Mouse (Mus musculus) embryonic fibroblast, embryonic 13.5 days (primary cell): Measurements from ENCODE around the gene Gtf3c5.

Experiments
- CTCF ChIP-seq: IDR thresholded peaks from 2 replicates; pipeline ENCODE4 v1.5.1; 2011; ENCODE audit warnings: mild to moderate bottlenecking, control low read depth, low read length, moderate library complexity, borderline replicate concordance; ENCODE audit not compliant: insufficient read depth
- POLR2A ChIP-seq: IDR thresholded peaks from 2 replicates; pipeline ENCODE4 v1.6.1; 2011; ENCODE audit warnings: low read depth, mild to moderate bottlenecking, control low read depth, low read length, moderate library complexity

DNA sequence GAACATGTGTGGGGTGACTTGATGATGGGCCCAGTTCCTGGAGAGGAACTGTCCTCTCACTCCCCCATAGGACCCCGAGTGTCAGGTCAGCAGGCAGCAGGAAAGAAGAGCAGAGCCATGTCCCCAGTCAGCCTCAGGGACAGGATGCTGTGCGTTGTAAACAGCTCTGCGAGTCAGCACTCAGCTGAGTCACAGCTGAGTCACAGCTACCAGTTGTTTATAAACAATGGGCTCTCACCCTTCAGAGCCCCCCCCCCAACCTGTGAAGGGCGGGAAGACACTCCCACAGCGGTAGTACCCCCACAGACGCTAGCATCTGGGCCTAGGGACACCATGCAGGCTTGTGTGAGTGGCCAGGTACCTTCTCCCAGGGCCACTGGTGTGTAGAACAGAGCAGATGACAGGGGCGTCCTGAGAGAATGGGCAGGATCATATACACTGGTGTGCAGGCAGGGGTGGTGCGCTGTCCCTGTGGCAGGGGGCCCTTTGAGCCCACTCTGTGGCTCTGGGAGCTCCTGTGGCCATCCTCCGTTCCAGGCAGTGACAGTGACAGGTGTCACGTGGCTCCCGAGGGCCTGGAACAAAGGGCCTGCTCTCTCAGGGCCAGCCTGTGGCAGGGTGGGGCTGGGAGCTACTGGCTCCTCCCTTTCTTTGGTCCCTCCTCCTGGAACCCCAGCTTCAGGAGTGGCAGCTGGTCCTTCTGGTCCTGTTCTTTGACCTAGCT, 58.2 kb downstream of the Gtf3c5 start:
- TF ChIP-seq CTCF = no peak
- TF ChIP-seq POLR2A = no peak
